Mouse (Mus musculus): ENCODE measurements around the gene Serpina10. TPM values are rescaled to one million over a fixed set of nuclear protein-coding genes. Genes with fewer than 3 reads are reported as not detected.
"Not testable (repeated sequence)": the region's sequence is repeated elsewhere in the genome, so short reads cannot be mapped to it uniquely, and the experiment has no call there.

Serpina10 gene
- polyA plus RNA-seq, 1 experiment from 2014 or later, result not detected

GRCm38 (mm10) chr12:103598411-103598810 lies 32.8 kb downstream of the Serpina10 start:
- WGBS, result 84% methylated on average over 2 of the region's 2 CpGs
- H3K9ac ChIP-seq, result no peak overlapping the region

GRCm38 (mm10) chr12:103583771-103584170 lies 47.5 kb downstream of the Serpina10 start:
- H3K27me3 ChIP-seq, result no peaks in the 10 kb centered on the region
- H3K27ac ChIP-seq, result no peak overlapping the region
- ATAC-seq (ENCODE audit: low FRiP score, low read depth), result no peak
- no peak overlapping the region for H3K4me3 ChIP-seq
- no peaks in the 10 kb centered on the region for H3K9me3 ChIP-seq
- no peak overlapping the region for H3K9ac ChIP-seq
- WGBS, result 50% methylated on average over 8 of the region's 8 CpGs
- H3K4me1 ChIP-seq, result no peaks in the 10 kb centered on the region
- H3K36me3 ChIP-seq, result no peaks in the 10 kb centered on the region
- H3K4me2 ChIP-seq (replicated peaks), result no peak overlapping the region

More at GRCm38 (mm10) chr12:103598411-103598810, 32.8 kb downstream of the Serpina10 start:
- H3K4me3 ChIP-seq, result no peak overlapping the region
- no peaks in the 10 kb centered on the region for H3K9me3 ChIP-seq
- no peaks in the 10 kb centered on the region for H3K36me3 ChIP-seq
- no peak overlapping the region for H3K4me2 ChIP-seq (replicated peaks)
- H3K27ac ChIP-seq, result no peak overlapping the region
- ATAC-seq (ENCODE audit: low FRiP score, low read depth), result no peak
- no peaks in the 10 kb centered on the region for H3K27me3 ChIP-seq
- H3K4me1 ChIP-seq, result no peaks in the 10 kb centered on the region

GRCm38 (mm10) chr12:103578148-103578547 lies 53.1 kb downstream of the Serpina10 start:
- not testable (repeated sequence) for H3K9ac ChIP-seq; H3K4me1 ChIP-seq; H3K27me3 ChIP-seq; H3K27ac ChIP-seq; H3K4me2 ChIP-seq (replicated peaks); H3K4me3 ChIP-seq; H3K36me3 ChIP-seq; H3K9me3 ChIP-seq; ATAC-seq (ENCODE audit: low FRiP score, low read depth)
- WGBS, result 88% methylated on average over 6 of the region's 6 CpGs

- no peak overlapping the region for H3K4me2 ChIP-seq (replicated peaks)
- H3K9me3 ChIP-seq, result no peaks in the 10 kb centered on the region
- no peak overlapping the region for H3K4me3 ChIP-seq
- ATAC-seq (ENCODE audit: low FRiP score, low read depth), result no peak
- H3K9ac ChIP-seq, result no peak overlapping the region
- no peaks in the 10 kb centered on the region for H3K27me3 ChIP-seq
- H3K27ac ChIP-seq, result no peak overlapping the region
- no peaks in the 10 kb centered on the region for H3K36me3 ChIP-seq
- 60% methylated on average over 6 of the region's 6 CpGs for WGBS
- H3K4me1 ChIP-seq, result no peaks in the 10 kb centered on the region
These were observed 61.6 kb downstream of the Serpina10 start for GRCm38 (mm10) chr12:103569690-103570089.

- Histone ChIP-seq H3K27me3 (no peaks in the 10 kb centered on the region), H3K4me1 (no peaks in the 10 kb centered on the region), H3K36me3 (no peaks in the 10 kb centered on the region), H3K9me3 (no peaks in the 10 kb centered on the region), H3K27ac (no peak overlapping the region), H3K4me3 (no peak overlapping the region), H3K4me2 (replicated peaks) (no peak overlapping the region), H3K9ac (no peak overlapping the region)
- no peak for ATAC-seq (ENCODE audit: low FRiP score, low read depth)
- WGBS, result 60% methylated on average over 3 of the region's 3 CpGs
These were observed 64.1 kb downstream of the Serpina10 start for GRCm38 (mm10) chr12:103567129-103567528.

GRCm38 (mm10) chr12:103565151-103565550 lies 66.1 kb downstream of the Serpina10 start:
- Histone ChIP-seq H3K27ac (no peak overlapping the region), H3K36me3 (no peaks in the 10 kb centered on the region), H3K4me3 (no peak overlapping the region), H3K4me2 (replicated peaks) (no peak overlapping the region), H3K9me3 (no peaks in the 10 kb centered on the region), H3K9ac (no peak overlapping the region), H3K27me3 (no peaks in the 10 kb centered on the region), H3K4me1 (no peaks in the 10 kb centered on the region)
- WGBS, result 77% methylated on average over 7 of the region's 7 CpGs
- ATAC-seq (ENCODE audit: low FRiP score, low read depth), result no peak

Other genes with a start within 250 kb of the Serpina10 start
- 12.2 and 12.6 TPM in 2 replicates for gene Otub2, start 242.8 kb downstream of the Serpina10 start, polyA plus RNA-seq (2015; fragmentation: Nextera tagmentation; extraction: Ambion mirVana)
- 0.29 and 0.51 TPM in 2 replicates for gene 9330161L09Rik, start 223.6 kb downstream of the Serpina10 start, polyA plus RNA-seq (2015; fragmentation: Nextera tagmentation; extraction: Ambion mirVana)
- gene Ddx24, start 205.6 kb downstream of the Serpina10 start, polyA plus RNA-seq (2015; fragmentation: Nextera tagmentation; extraction: Ambion mirVana), result 124 and 130 TPM in 2 replicates
- gene Ifi27, start 197.2 kb downstream of the Serpina10 start, polyA plus RNA-seq (2015; fragmentation: Nextera tagmentation; extraction: Ambion mirVana), result 19.6 and 22.9 TPM in 2 replicates
- gene Ifi27l2a, start 187.8 kb downstream of the Serpina10 start, polyA plus RNA-seq (2015; fragmentation: Nextera tagmentation; extraction: Ambion mirVana), result 1.9 and 3.1 TPM in 2 replicates
- not detected in 2 replicates for gene Ifi27l2b, start 174.2 kb downstream of the Serpina10 start, polyA plus RNA-seq (2015; fragmentation: Nextera tagmentation; extraction: Ambion mirVana)
- 0.89 and 1.1 TPM in 2 replicates for gene Ppp4r4, start 99.2 kb downstream of the Serpina10 start, polyA plus RNA-seq (2015; fragmentation: Nextera tagmentation; extraction: Ambion mirVana)
- gene Serpina6, start 25.8 kb upstream of the Serpina10 start, polyA plus RNA-seq (2015; fragmentation: Nextera tagmentation; extraction: Ambion mirVana), result 0.18 and 5.3 TPM in 2 replicates
- not detected in 2 replicates for gene Serpina16, start 44.7 kb upstream of the Serpina10 start, polyA plus RNA-seq (2015; fragmentation: Nextera tagmentation; extraction: Ambion mirVana)
- gene Serpina1f, start 64.1 kb upstream of the Serpina10 start, polyA plus RNA-seq (2015; fragmentation: Nextera tagmentation; extraction: Ambion mirVana), result not detected in 2 replicates
- not detected in 2 replicates for gene Serpina1d, start 142.1 kb upstream of the Serpina10 start, polyA plus RNA-seq (2015; fragmentation: Nextera tagmentation; extraction: Ambion mirVana)
- 0.36 and 1.5 TPM in 2 replicates for gene Serpina1b, start 198.9 kb upstream of the Serpina10 start, polyA plus RNA-seq (2015; fragmentation: Nextera tagmentation; extraction: Ambion mirVana)
- 0.14 and 0.69 TPM in 2 replicates for gene Serpina1a, start 232.1 kb upstream of the Serpina10 start, polyA plus RNA-seq (2015; fragmentation: Nextera tagmentation; extraction: Ambion mirVana)